Mouse (Mus musculus): ENCODE results near the gene Ago4.

Ago4 gene

DNA sequence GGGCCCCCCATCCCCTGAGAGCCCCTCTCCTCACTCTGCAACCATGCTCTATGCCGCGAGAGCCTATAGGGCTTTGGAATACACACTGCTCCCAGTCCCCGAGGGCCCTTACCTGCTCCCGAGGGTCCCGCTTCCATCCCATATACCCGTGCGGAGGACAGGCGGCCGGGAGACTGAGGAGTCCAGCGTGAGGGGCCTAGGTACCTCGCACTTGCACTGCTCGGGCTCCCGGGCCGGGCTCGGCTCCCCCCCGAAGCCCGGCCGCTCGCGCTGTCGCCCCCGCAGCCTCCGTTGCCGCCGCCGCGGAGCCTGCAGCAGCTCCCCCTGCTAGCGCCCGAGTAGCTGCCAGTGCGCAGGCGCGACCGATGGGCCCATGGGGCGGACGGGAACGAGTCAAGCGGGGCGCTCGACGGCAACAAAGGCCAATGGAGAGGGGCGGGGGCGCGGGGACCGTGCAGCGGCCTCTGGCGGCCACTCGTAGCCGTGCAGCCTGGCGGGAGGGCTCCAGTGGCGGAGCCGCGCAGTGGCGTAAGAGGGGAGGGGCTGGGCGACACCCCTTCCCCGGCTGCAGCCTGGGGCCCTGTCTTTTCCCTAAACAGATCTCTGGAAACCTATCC is 64.9 kb downstream of the Ago4 start, which contains the start of gene Ago1:
Gene Ago1, minus strand, starts transcription at position 299 of the 617 bp plus-strand sequence.
- peak; percentile 94 for DNase-seq

DNA sequence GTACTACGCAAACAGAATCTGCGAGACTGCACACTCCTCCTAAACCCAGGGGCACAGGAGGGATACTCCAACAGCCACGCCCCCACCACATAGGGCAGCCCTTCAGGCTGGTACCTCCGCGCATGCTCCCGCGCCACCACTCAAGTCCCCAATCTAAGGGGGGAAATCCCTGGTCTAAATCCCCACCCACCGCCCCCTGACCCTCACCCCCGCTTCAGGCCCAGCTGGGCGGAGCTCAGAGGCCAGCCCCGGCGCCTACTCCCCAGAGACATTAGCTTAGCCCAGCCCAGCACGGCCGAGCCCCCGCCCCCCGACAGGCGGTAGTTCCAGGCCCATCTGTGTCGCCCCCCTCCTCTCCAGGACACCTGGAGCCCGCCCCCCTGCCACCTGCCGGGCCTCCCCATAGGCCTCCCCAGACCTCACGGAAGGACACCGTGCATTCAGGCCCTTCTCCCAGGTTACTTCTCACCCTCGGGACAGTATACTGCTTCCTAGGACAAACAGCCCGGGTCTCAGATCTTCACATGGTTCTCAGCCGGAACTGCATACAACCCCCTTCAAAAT is 65.5 kb downstream of the Ago4 start:
- DNase-seq: peak; percentile 45

- no peak for DNase-seq
Measured at GRCm38 (mm10) chr4:126466251-126466750, 67.0 kb downstream of the Ago4 start.

DNA sequence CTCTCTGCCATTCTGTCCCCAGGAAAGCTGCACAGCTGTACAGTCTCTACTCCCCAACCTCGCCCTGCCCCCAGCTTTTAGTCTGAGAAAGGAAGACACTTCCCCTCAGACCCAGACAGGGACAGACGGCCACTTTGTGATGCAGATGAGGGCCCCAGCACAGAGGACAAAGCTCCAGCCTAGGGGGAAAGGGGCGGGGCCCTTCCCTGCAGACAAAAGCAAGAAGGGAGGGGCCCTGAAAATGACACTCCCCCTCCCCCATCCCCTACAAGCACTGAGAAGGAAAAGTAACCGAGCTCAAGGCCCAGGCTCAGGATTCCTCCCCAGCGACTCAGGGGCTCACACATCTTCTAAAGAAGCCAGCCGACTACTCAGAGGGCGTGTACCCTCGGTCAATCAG is 67.4 kb downstream of the Ago4 start:
- DNase-seq: peak; percentile 19

GRCm38 (mm10) chr4:126464892-126465235 is 68.4 kb downstream of the Ago4 start:
- no peak for DNase-seq

DNA sequence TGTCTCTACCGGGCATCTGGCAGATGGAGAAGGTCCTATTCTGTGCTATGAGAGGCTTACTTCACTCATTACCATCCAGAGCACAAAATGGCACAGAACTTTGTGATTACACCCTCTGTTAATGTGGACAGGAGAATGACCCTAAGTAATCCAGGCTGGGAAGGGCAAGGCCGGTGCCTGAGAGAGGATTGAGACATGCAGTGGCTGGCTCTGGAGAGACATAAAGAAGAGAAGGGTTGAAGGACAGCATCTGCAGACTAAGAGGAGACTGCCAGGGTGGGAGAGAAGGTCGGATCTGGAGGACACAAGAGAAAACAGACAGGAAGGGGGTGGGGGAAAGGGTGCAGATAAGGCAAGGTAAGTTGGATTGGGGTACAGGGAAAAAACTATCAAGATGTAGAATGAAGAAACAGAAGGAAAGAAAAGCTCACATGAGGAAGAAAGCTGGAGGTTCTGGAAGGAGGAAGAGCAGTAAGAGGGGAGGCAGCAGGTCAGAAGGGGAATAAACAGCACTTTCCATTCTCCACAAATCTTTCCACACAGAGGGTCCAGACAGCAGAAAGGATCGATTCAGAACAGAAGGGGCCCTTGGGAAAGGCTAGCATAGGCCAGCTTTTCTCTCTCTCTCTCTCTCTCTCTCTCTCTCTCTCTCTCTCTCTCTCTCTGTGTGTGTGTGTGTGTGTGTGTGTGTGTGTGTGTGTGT is 68.9 kb downstream of the Ago4 start:
- no peak for DNase-seq

DNA sequence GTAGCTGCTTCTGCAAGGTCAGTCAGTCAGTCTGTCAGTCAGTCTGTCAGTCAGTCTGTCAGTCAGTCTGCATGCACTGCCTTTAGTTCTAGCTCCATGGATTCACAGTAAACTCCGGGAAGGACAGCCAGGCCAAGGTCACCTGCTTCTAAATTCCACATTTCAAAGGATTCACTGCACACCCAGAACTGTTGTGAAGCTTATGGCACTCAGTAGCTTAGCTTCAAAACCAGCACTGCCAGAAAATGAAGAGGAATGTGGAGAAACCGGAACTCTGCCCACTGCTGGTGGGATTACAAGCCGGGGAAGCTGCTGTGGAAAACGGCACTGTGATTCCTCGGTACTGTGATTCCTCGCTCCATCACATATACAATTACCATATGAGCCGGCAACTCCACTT is 77.8 kb downstream of the Ago4 start:
- no peak for DNase-seq

DNA sequence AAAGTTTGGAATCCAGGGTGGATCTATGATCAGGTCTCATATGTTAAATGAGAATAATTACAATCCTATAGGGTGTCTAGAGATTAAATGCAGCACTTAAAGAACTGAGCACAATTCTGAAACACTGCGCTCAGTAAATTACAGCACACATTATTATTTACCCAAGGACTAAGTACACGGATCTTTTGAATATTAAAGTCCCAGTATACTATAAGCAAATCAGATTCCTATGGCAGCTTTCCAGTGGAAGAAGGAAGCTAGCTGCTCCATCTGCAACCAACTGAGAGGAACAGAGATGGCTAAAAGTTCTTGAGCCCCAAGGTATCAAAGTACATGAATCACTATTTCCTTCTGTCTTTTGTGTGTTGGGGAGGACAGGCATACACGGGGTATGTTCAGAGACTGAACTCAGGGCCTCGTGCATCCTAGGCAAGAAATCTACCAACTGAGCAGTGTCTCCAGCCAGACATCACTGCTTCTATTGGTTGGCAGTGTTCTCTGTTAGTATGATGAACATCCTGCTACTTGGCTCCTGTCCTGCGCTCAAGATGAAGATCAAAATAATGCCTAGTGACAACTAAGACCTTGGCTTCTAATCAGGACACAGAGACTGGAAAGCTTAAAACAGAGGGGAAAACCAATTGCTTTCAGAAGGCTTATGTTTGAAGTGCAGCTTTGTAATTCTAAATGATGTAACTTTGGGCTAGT is 78.6 kb downstream of the Ago4 start:
- no peak for DNase-seq

DNA sequence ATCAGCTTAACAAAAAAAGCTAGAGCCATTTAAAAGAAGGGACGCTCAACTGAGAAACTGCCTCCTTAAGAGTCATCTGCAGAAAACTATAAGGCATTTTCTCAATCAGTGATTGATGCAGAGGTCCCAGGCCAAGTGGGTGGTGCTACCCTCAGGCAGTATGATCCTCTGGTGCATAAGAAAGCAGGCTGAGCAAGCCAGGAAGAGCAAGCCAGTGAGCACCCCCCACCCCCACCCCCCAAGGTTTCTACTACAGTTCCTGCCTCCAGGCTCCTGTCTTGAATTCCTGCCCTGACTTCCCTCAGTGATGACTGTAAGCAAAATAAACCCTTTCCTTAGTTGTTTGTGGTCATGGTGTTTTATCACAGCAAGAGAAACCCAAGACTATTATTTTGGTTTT is 83.0 kb downstream of the Ago4 start:
- DNase-seq: no peak

DNA sequence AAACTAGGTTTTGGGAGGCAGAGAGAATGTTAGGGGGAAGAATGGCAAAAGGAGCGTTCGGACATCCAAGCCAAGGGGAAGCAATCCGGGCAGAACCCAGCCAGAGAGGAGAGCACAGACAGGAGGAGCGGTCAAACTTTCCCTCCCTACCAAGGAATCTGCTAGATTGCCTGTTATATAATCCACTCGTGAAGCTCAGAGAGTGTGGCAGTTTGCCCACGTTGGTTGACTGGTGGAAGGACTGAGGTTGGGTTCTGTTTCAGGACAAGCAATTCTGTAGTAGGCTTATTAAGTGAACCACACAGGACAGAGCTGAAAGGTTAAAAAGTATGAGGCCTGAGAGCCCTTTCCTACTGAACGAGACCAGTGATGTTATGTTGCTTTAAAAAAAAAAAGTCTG is 86.1 kb downstream of the Ago4 start:
- DNase-seq: no peak

- DNase-seq: no peak
Measured at GRCm38 (mm10) chr4:126444528-126444927, 88.7 kb downstream of the Ago4 start.
